Mouse (Mus musculus): ENCODE measurements around the gene Ttll11. TPM values are rescaled to one million over a fixed set of nuclear protein-coding genes. Genes with fewer than 3 reads are reported as not detected.

The Ttll11 gene
- polyA plus RNA-seq, 1 experiment = 1.4 TPM

GRCm38 (mm10) chr2:35731671-35732449, 247.9 kb downstream of the Ttll11 start:
- TF ChIP-seq GATA1 (IDR thresholded peaks at IDR 0.05; ENCODE audit: low read length) = no peak

GRCm38 (mm10) chr2:35729077-35730065, 250.3 kb downstream of the Ttll11 start:
- TF ChIP-seq GATA1 (IDR thresholded peaks at IDR 0.05; ENCODE audit: low read length) = no peak

GRCm38 (mm10) chr2:35728633-35729032, 251.1 kb downstream of the Ttll11 start:
- TF ChIP-seq GATA1 (IDR thresholded peaks at IDR 0.05; ENCODE audit: low read length) = no peak

GRCm38 (mm10) chr2:35723691-35724090, 256.0 kb downstream of the Ttll11 start:
- TF ChIP-seq GATA1 (IDR thresholded peaks at IDR 0.05; ENCODE audit: low read length) = no peak

- TF ChIP-seq GATA1 (IDR thresholded peaks at IDR 0.05; ENCODE audit: low read length) = no peak
Measured at GRCm38 (mm10) chr2:35723267-35723666, 256.4 kb downstream of the Ttll11 start.

- TF ChIP-seq GATA1 (IDR thresholded peaks at IDR 0.05; ENCODE audit: low read length) = no peak
Measured at GRCm38 (mm10) chr2:35722821-35723220, 256.9 kb downstream of the Ttll11 start.

- no peak for TF ChIP-seq GATA1 (IDR thresholded peaks at IDR 0.05; ENCODE audit: low read length)
Measured at GRCm38 (mm10) chr2:35720956-35721355, 258.8 kb downstream of the Ttll11 start.

- TF ChIP-seq GATA1 (IDR thresholded peaks at IDR 0.05; ENCODE audit: low read length) = no peak
Measured at GRCm38 (mm10) chr2:35720550-35720949, 259.2 kb downstream of the Ttll11 start.

GRCm38 (mm10) chr2:35720104-35720503, 259.6 kb downstream of the Ttll11 start:
- no peak for TF ChIP-seq GATA1 (IDR thresholded peaks at IDR 0.05; ENCODE audit: low read length)

GRCm38 (mm10) chr2:35719230-35720005, 260.3 kb downstream of the Ttll11 start:
- TF ChIP-seq GATA1 (IDR thresholded peaks at IDR 0.05; ENCODE audit: low read length) = no peak

GRCm38 (mm10) chr2:35718662-35719061, 261.1 kb downstream of the Ttll11 start:
- TF ChIP-seq GATA1 (IDR thresholded peaks at IDR 0.05; ENCODE audit: low read length) = no peak

GRCm38 (mm10) chr2:35718003-35718500, 261.7 kb downstream of the Ttll11 start:
- TF ChIP-seq GATA1 (IDR thresholded peaks at IDR 0.05; ENCODE audit: low read length) = no peak

- no peak for TF ChIP-seq GATA1 (IDR thresholded peaks at IDR 0.05; ENCODE audit: low read length)
Measured at GRCm38 (mm10) chr2:35716175-35716574, 263.5 kb downstream of the Ttll11 start.

- no peak for TF ChIP-seq GATA1 (IDR thresholded peaks at IDR 0.05; ENCODE audit: low read length)
Measured at GRCm38 (mm10) chr2:35715485-35715884, 264.2 kb downstream of the Ttll11 start.

- no peak for TF ChIP-seq GATA1 (IDR thresholded peaks at IDR 0.05; ENCODE audit: low read length)
Measured at GRCm38 (mm10) chr2:35714742-35715167, 265.0 kb downstream of the Ttll11 start.

Data from G1E-ER4 (cell line).